Mouse (Mus musculus): ENCODE measurements around the gene Piwil1.

The Piwil1 gene

GRCm38 (mm10) chr5:128702224-128702623 is at the start of gene Piwil1:
TSS of gene Piwil1 (plus strand) at chr5:128702524.
- no peak for DNase-seq

- DNase-seq, result no peak
These were observed 45.7 kb upstream of the Piwil1 start for GRCm38 (mm10) chr5:128656496-128657135.

- DNase-seq, result no peak
These were observed 42.2 kb upstream of the Piwil1 start for GRCm38 (mm10) chr5:128660101-128660500.

GRCm38 (mm10) chr5:128662881-128663280 is 39.4 kb upstream of the Piwil1 start:
- no peak for DNase-seq

- no peak for DNase-seq
These were observed 38.3 kb upstream of the Piwil1 start for GRCm38 (mm10) chr5:128663976-128664375.

- no peak for DNase-seq
These were observed 37.3 kb upstream of the Piwil1 start for GRCm38 (mm10) chr5:128665045-128665444.

- no peak for DNase-seq
These were observed 35.0 kb upstream of the Piwil1 start for GRCm38 (mm10) chr5:128667303-128667702.

GRCm38 (mm10) chr5:128674124-128674523 is 28.2 kb upstream of the Piwil1 start:
- no peak for DNase-seq

- no peak for DNase-seq
These were observed 25.0 kb upstream of the Piwil1 start for GRCm38 (mm10) chr5:128677373-128677772.

GRCm38 (mm10) chr5:128677861-128678260 is 24.5 kb upstream of the Piwil1 start:
- peak; percentile 61 for DNase-seq

- DNase-seq, result peak; percentile 8
These were observed 20.9 kb upstream of the Piwil1 start for GRCm38 (mm10) chr5:128681456-128681855.

GRCm38 (mm10) chr5:128684192-128684591 is 18.1 kb upstream of the Piwil1 start:
- peak; percentile 3 for DNase-seq

- DNase-seq, result peak; percentile 26
These were observed 17.7 kb upstream of the Piwil1 start for GRCm38 (mm10) chr5:128684621-128685020.

- no peak for DNase-seq
These were observed 15.2 kb upstream of the Piwil1 start for GRCm38 (mm10) chr5:128687139-128687538.

- no peak for DNase-seq
These were observed 8.2 kb upstream of the Piwil1 start for GRCm38 (mm10) chr5:128694107-128694506.

GRCm38 (mm10) chr5:128694611-128695325 is 7.6 kb upstream of the Piwil1 start:
- DNase-seq, result no peak

- DNase-seq, result no peak
These were observed 5.5 kb upstream of the Piwil1 start for GRCm38 (mm10) chr5:128696824-128697223.

GRCm38 (mm10) chr5:128700716-128701115 is 1.6 kb upstream of the Piwil1 start:
- DNase-seq, result no peak

- no peak for DNase-seq
These were observed 1.4 kb downstream of the Piwil1 start for GRCm38 (mm10) chr5:128703688-128704087.

- DNase-seq, result peak; percentile 22
These were observed 2.0 kb downstream of the Piwil1 start for GRCm38 (mm10) chr5:128704134-128704904.

- DNase-seq, result no peak
These were observed 4.1 kb downstream of the Piwil1 start for GRCm38 (mm10) chr5:128706467-128706866.

- DNase-seq, result no peak
These were observed 4.9 kb downstream of the Piwil1 start for GRCm38 (mm10) chr5:128707271-128707670.

GRCm38 (mm10) chr5:128708929-128709328 is 6.6 kb downstream of the Piwil1 start:
- no peak for DNase-seq

- no peak for DNase-seq
These were observed 8.3 kb downstream of the Piwil1 start for GRCm38 (mm10) chr5:128710596-128710995.
